In the genomic region with DNA sequence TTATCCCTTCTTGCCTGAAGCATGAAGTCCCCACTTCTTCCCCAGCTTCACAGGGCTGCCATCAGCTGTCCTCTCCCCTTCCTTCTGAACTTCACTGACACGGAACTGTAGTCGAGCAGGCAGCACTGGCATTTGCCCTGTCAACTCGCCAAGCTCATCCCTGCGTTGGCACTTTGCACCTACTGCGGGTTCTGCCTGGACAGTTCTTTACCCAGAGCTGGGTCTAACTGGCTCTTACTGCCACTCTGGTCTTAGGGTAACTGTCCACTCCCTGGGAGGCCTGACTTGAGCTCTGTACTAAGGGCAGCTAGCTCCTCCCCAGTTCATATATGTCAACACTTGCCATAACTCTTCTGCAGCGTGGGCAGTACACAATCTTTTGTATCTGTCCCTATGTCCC, we compare ENCODE assay signal across 37 mouse cellular contexts. TPM values are rescaled to one million over a fixed set of nuclear protein-coding genes. Genes with fewer than 3 reads are reported as not detected.
DNase-seq lines count a peak whose midpoint lies in the region; ATAC-seq and TF ChIP-seq lines count a peak whose summit lies in the region.
"Had no signal": no experiment of that assay in that cellular context is flagged by ENCODE, and none has a peak within 500 bp of the region (broad histone marks: within the 10 kb centered on the region; RNA-seq: fewer than 3 reads in every experiment).

No protein-coding gene starts in this region.

- peaks cover 32% of the 10 kb centered on the region for H3K4me1 ChIP-seq in kidney, adult 2 months (ENCODE audit: control insufficient read depth, insufficient read depth, low read length)
- no peaks in the 10 kb centered on the region for H3K4me1 ChIP-seq in kidney, postnatal 0 days (replicated peaks; ENCODE audit: insufficient read depth, low read length)
- H3K4me1 ChIP-seq in forebrain, embryonic 12.5 days: no peaks in the 10 kb centered on the region
- no peaks in the 10 kb centered on the region for H3K4me1 ChIP-seq in hindbrain, embryonic 16.5 days (ENCODE audit: control insufficient read depth, insufficient read depth, low read depth, low read length)
- H3K4me1 ChIP-seq: heart, embryonic 13.5 days; hindbrain, embryonic 15.5 days had no signal

- 45% methylated on average over 6 of the region's 6 CpGs for WGBS in kidney, adult 2 months
- WGBS in kidney, postnatal 0 days: 56% methylated on average over 6 of the region's 6 CpGs
- 85% methylated on average over 6 of the region's 6 CpGs for WGBS in forebrain, embryonic 12.5 days
- 84% methylated on average over 6 of the region's 6 CpGs for WGBS in hindbrain, embryonic 16.5 days

- no peaks in the 10 kb centered on the region for H3K9me3 ChIP-seq in kidney, postnatal 0 days (replicated peaks; ENCODE audit: low read length)
- no peaks in the 10 kb centered on the region for H3K9me3 ChIP-seq in forebrain, embryonic 12.5 days
- H3K9me3 ChIP-seq in hindbrain, embryonic 16.5 days (ENCODE audit: control insufficient read depth, low read length): no peaks in the 10 kb centered on the region
- H3K9me3 ChIP-seq: embryonic facial prominence, embryonic 13.5 days; forebrain, embryonic 10.5 days; heart, embryonic 13.5 days; hindbrain, embryonic 10.5 days; hindbrain, embryonic 15.5 days; lung, embryonic 15.5 days had no signal

- intact Hi-C loops in gastrocnemius, postnatal 14 days (cut with DNase I; ENCODE audit: low total_unique reads): no loop called here

- H3K4me2 ChIP-seq in kidney, postnatal 0 days (ENCODE audit: low read length): no peak overlapping the region
- no peak overlapping the region for H3K4me2 ChIP-seq in forebrain, embryonic 12.5 days
- no peak overlapping the region for H3K4me2 ChIP-seq in hindbrain, embryonic 16.5 days (ENCODE audit: low read length)
- H3K4me2 ChIP-seq: embryonic facial prominence, embryonic 13.5 days; heart, embryonic 13.5 days; hindbrain, embryonic 15.5 days; lung, embryonic 15.5 days; midbrain, embryonic 11.5 days had no signal

- H3K9ac ChIP-seq in kidney, postnatal 0 days (ENCODE audit: low read depth, low read length): no peak overlapping the region
- no peak overlapping the region for H3K9ac ChIP-seq in forebrain, embryonic 12.5 days
- H3K9ac ChIP-seq in hindbrain, embryonic 16.5 days (ENCODE audit: low read depth, low read length): no peak overlapping the region
- H3K9ac ChIP-seq: embryonic facial prominence, embryonic 13.5 days; forebrain, postnatal 0 days; heart, embryonic 13.5 days; hindbrain, embryonic 15.5 days; lung, embryonic 15.5 days had no signal

- H3K36me3 ChIP-seq in kidney, adult 2 months (ENCODE audit: control insufficient read depth, insufficient read depth, low read length): no peaks in the 10 kb centered on the region
- H3K36me3 ChIP-seq in kidney, postnatal 0 days (ENCODE audit: insufficient read depth, low read length): no peaks in the 10 kb centered on the region
- no peaks in the 10 kb centered on the region for H3K36me3 ChIP-seq in forebrain, embryonic 12.5 days (replicated peaks)
- no peaks in the 10 kb centered on the region for H3K36me3 ChIP-seq in hindbrain, embryonic 16.5 days (ENCODE audit: control insufficient read depth, insufficient read depth, low read length)
- H3K36me3 ChIP-seq: embryonic facial prominence, embryonic 13.5 days; forebrain, embryonic 10.5 days; heart, embryonic 13.5 days; hindbrain, embryonic 10.5 days; hindbrain, embryonic 15.5 days; lung, embryonic 15.5 days had no signal

- no peaks in the 10 kb centered on the region for H3K27me3 ChIP-seq in kidney, adult 2 months (replicated peaks; ENCODE audit: control insufficient read depth, insufficient read depth, low read length)
- no peaks in the 10 kb centered on the region for H3K27me3 ChIP-seq in kidney, postnatal 0 days (ENCODE audit: insufficient read depth, low read length)
- peaks cover 7% of the 10 kb centered on the region; the same call in 1 of the 2 replicates for H3K27me3 ChIP-seq in forebrain, embryonic 12.5 days
- no peaks in the 10 kb centered on the region for H3K27me3 ChIP-seq in hindbrain, embryonic 16.5 days (replicated peaks; ENCODE audit: control insufficient read depth, insufficient read depth, low read length)
- H3K27me3 ChIP-seq: hindbrain, embryonic 15.5 days; Patski had no signal

- no peak overlapping the region for H3K4me3 ChIP-seq in kidney, adult 2 months (ENCODE audit: insufficient read depth, low read depth, low read length)
- H3K4me3 ChIP-seq in kidney, postnatal 0 days (replicated peaks; ENCODE audit: low read depth, low read length): no peak overlapping the region
- no peak overlapping the region for H3K4me3 ChIP-seq in forebrain, embryonic 12.5 days (replicated peaks)
- no peak overlapping the region for H3K4me3 ChIP-seq in hindbrain, embryonic 16.5 days (ENCODE audit: low read length)
- H3K4me3 ChIP-seq: embryonic facial prominence, embryonic 13.5 days; forebrain, embryonic 10.5 days; heart, adult 2 months; heart, embryonic 13.5 days; hindbrain, embryonic 10.5 days; hindbrain, embryonic 15.5 days; lung, embryonic 15.5 days had no signal

- peak; percentile 35 for DNase-seq in gastrocnemius, postnatal 14 days
- DNase-seq in gastrocnemius, postnatal 25 days: no peak
- DNase-seq in kidney, adult 2 months: peak; percentile 97
- no peak for DNase-seq in kidney, postnatal 0 days (ENCODE audit: low spot score)
- DNase-seq in kidney, postnatal 4 days: peak; percentile 54 to 75
- DNase-seq in spleen, adult 12 weeks (ENCODE audit: low spot score): no peak
- DNase-seq: adrenal gland, postnatal 14 days; cerebellum, adult 11 months; cerebellum, adult 9-11 months; forebrain, postnatal 0 days; gastrocnemius, postnatal 36 days; heart, adult 2 months; heart, postnatal 10 days; layer of hippocampus, adult 9-11 months; liver; lung, postnatal 36 days had no signal

- H3K27ac ChIP-seq in kidney, adult 2 months (ENCODE audit: insufficient read depth, low read depth, low read length): peak overlapping the region; percentile 86
- peak overlapping the region; percentile 70 for H3K27ac ChIP-seq in kidney, postnatal 0 days
- no peak overlapping the region for H3K27ac ChIP-seq in forebrain, embryonic 12.5 days
- H3K27ac ChIP-seq in hindbrain, embryonic 16.5 days (ENCODE audit: low read depth, low read length): no peak overlapping the region
- H3K27ac ChIP-seq: embryonic facial prominence, embryonic 13.5 days; forebrain, embryonic 10.5 days; heart, adult 2 months; heart, embryonic 13.5 days; hindbrain, embryonic 10.5 days; hindbrain, embryonic 15.5 days; lung, embryonic 15.5 days had no signal

- TF ChIP-seq CTCF in kidney, adult 2 months (conservative IDR thresholded peaks at IDR 0.05; ENCODE audit: insufficient read depth, insufficient read length, low read depth, low read length): no peak
- TF ChIP-seq CTCF in kidney, postnatal 0 days (IDR thresholded peaks at IDR 0.05; ENCODE audit: low read depth): no peak

- peak; percentile 86 for ATAC-seq in kidney, postnatal 0 days (replicated peaks; ENCODE audit: low FRiP score, low read depth)
- ATAC-seq in forebrain, embryonic 12.5 days (ENCODE audit: low FRiP score): no peak
- ATAC-seq in hindbrain, embryonic 16.5 days: no peak
- ATAC-seq: forebrain, postnatal 0 days; midbrain, embryonic 16.5 days; Patski had no signal

- TF ChIP-seq POLR2A in kidney, adult 2 months (IDR thresholded peaks at IDR 0.05; ENCODE audit: low read depth, low read length): no peak

RNA-seq across cellular contexts. Expression of a gene that starts 5.2 kb away (rescaled TPM):
- total RNA-seq in gastrocnemius, postnatal 14 days (2021): not detected
- total RNA-seq in gastrocnemius, postnatal 25 days (2021): not detected
- polyA plus RNA-seq in kidney, adult 2 months (2012; rRNA removed): 91.0 and 105 TPM in 2 replicates
- polyA plus RNA-seq in kidney, postnatal 0 days (2015; fragmentation: Nextera tagmentation; extraction: Ambion mirVana): 6.5 and 6.6 TPM in 2 replicates
- polyA plus RNA-seq in forebrain, embryonic 12.5 days (2016; fragmentation: Nextera tagmentation; extraction: Ambion mirVana): not detected in 2 replicates
- not detected in 2 replicates for polyA plus RNA-seq in hindbrain, embryonic 16.5 days (2015; fragmentation: Nextera tagmentation; extraction: Ambion mirVana)
- total RNA-seq: adrenal gland, postnatal 14 days; common myeloid progenitor, adult 5-6 weeks; forebrain, postnatal 0 days; gastrocnemius, postnatal 36 days; heart, adult 2 months; heart, postnatal 10 days; left cerebral cortex, adult 18-20 months; left cerebral cortex, postnatal 14 days; MEL had no signal
- polyA plus RNA-seq: embryonic facial prominence, embryonic 13.5 days; forebrain, embryonic 10.5 days; forebrain, postnatal 0 days; heart, embryonic 13.5 days; hindbrain, embryonic 10.5 days; hindbrain, embryonic 15.5 days; limb, embryonic 11.5 days; midbrain, embryonic 11.5 days; midbrain, embryonic 16.5 days; neural tube, embryonic 11.5 days had no signal

RNA-seq across cellular contexts. Expression of a gene that starts 30.5 kb away (rescaled TPM):
- not detected for total RNA-seq in gastrocnemius, postnatal 14 days (2021)
- not detected for total RNA-seq in gastrocnemius, postnatal 25 days (2021)
- polyA plus RNA-seq in kidney, adult 2 months (2012; rRNA removed): 0.03 and 0.05 TPM in 2 replicates
- polyA plus RNA-seq in kidney, postnatal 0 days (2015; fragmentation: Nextera tagmentation; extraction: Ambion mirVana): not detected in 2 replicates
- 0.06 TPM in 1 of 2 replicates, not detected in the other for polyA plus RNA-seq in forebrain, embryonic 12.5 days (2016; fragmentation: Nextera tagmentation; extraction: Ambion mirVana)
- polyA plus RNA-seq in hindbrain, embryonic 16.5 days (2015; fragmentation: Nextera tagmentation; extraction: Ambion mirVana): not detected in 2 replicates
- total RNA-seq: adrenal gland, postnatal 14 days; common myeloid progenitor, adult 5-6 weeks; forebrain, postnatal 0 days; heart, adult 2 months; heart, postnatal 10 days; left cerebral cortex, adult 18-20 months; left cerebral cortex, postnatal 14 days; megakaryocyte, adult 5-6 weeks; MEL; neutrophil, adult 5-6 weeks had no signal
- polyA plus RNA-seq: forebrain, embryonic 10.5 days; forebrain, postnatal 0 days; heart, adult 2 months; hindbrain, embryonic 10.5 days; hindbrain, embryonic 15.5 days; intestine, embryonic 14.5 days; liver, embryonic 16.5 days; midbrain, embryonic 11.5 days; midbrain, embryonic 16.5 days; neural tube, embryonic 11.5 days had no signal

RNA-seq across cellular contexts. Expression of a gene that starts 48.6 kb away (rescaled TPM):
- 1 to 10 TPM in 1 of 2 experiments, under 1 TPM in 1; 0.95 to 2.1 TPM for total RNA-seq in gastrocnemius, postnatal 14 days (2021)
- total RNA-seq in gastrocnemius, postnatal 25 days (2021): 1 to 10 TPM; 1.4 to 1.5 TPM
- polyA plus RNA-seq in kidney, adult 2 months (2012; rRNA removed): 93.2 and 115 TPM in 2 replicates
- 21.7 and 23.4 TPM in 2 replicates for polyA plus RNA-seq in kidney, postnatal 0 days (2015; fragmentation: Nextera tagmentation; extraction: Ambion mirVana)
- polyA plus RNA-seq in forebrain, embryonic 12.5 days (2016; fragmentation: Nextera tagmentation; extraction: Ambion mirVana): 18.4 and 19.2 TPM in 2 replicates
- polyA plus RNA-seq in hindbrain, embryonic 16.5 days (2015; fragmentation: Nextera tagmentation; extraction: Ambion mirVana): 27.8 and 31.1 TPM in 2 replicates
- total RNA-seq: neutrophil, adult 5-6 weeks had no signal

Comparison
In these comparisons a context has a peak if more than half of its experiments do, and no peak if none do; other contexts are left out.
1. DNase-seq: peak in gastrocnemius, postnatal 14 days (single experiment), kidney, adult 2 months (single experiment) and kidney, postnatal 4 days (2 of 2); none in gastrocnemius, postnatal 25 days (single experiment), kidney, postnatal 0 days (single experiment) and spleen, adult 12 weeks (single experiment).
2. RNA of a gene that starts 5.2 kb away (polyA plus RNA-seq): 91.0 to 105 TPM in kidney, adult 2 months; 6.5 to 6.6 TPM in kidney, postnatal 0 days, not detected in forebrain, embryonic 12.5 days and not detected in hindbrain, embryonic 16.5 days; every median in the first group is over 10 times any median in the second.
3. H3K27ac ChIP-seq: peak in kidney, adult 2 months (single experiment) and kidney, postnatal 0 days (single experiment); none in forebrain, embryonic 12.5 days (single experiment) and hindbrain, embryonic 16.5 days (single experiment).